Mouse (Mus musculus) regulatory T cell (primary cell): Measurements from ENCODE around the gene Coro1c.

Source experiments
- in situ Hi-C: fragments of 300-600 bp; cut with MboI, MseI; formaldehyde crosslinking; loops from one replicate; pipeline ENCODE4 v1.15.1; 2025; ENCODE audit warnings: high pct_unique_total_duplicates

The Coro1c gene

GRCm38 (mm10) chr5:113858971-113859370 lies 49.6 kb downstream of the Coro1c start:
- in situ Hi-C loops, result no loop called here

- in situ Hi-C loops, result no loop called here
Measured at GRCm38 (mm10) chr5:113858550-113858949, 50.0 kb downstream of the Coro1c start.

GRCm38 (mm10) chr5:113857631-113858030 lies 50.9 kb downstream of the Coro1c start:
- in situ Hi-C loops, result no loop called here

GRCm38 (mm10) chr5:113856631-113857030 lies 51.9 kb downstream of the Coro1c start:
- in situ Hi-C loops, result no loop called here

- in situ Hi-C loops, result no loop called here
Measured at GRCm38 (mm10) chr5:113855696-113856095, 52.9 kb downstream of the Coro1c start.

GRCm38 (mm10) chr5:113855117-113855516 lies 53.4 kb downstream of the Coro1c start:
- in situ Hi-C loops, result no loop called here

- in situ Hi-C loops, result loop anchor here (5.0 kb wide), 1 partner anchor 78 kb away; no protein-coding TSS in a partner anchor
Measured at GRCm38 (mm10) chr5:113854494-113854893, 54.1 kb downstream of the Coro1c start.

- in situ Hi-C loops, result loop anchor here (5.0 kb wide), 1 partner anchor 79 kb away; no protein-coding TSS in a partner anchor
Measured at GRCm38 (mm10) chr5:113853541-113853940, 55.0 kb downstream of the Coro1c start.

GRCm38 (mm10) chr5:113852463-113852862 lies 56.1 kb downstream of the Coro1c start:
- in situ Hi-C loops, result loop anchor here (5.0 kb wide), 1 partner anchor 80 kb away; no protein-coding TSS in a partner anchor

GRCm38 (mm10) chr5:113850680-113851230 lies 57.8 kb downstream of the Coro1c start:
- in situ Hi-C loops, result loop anchor here (5.0 kb wide), 1 partner anchor 82 kb away; no protein-coding TSS in a partner anchor

- in situ Hi-C loops, result no loop called here
Measured at GRCm38 (mm10) chr5:113847636-113848035, 60.9 kb downstream of the Coro1c start.

GRCm38 (mm10) chr5:113846656-113847055 lies 61.9 kb downstream of the Coro1c start:
- in situ Hi-C loops, result no loop called here

GRCm38 (mm10) chr5:113845627-113846026 lies 62.9 kb downstream of the Coro1c start:
- in situ Hi-C loops, result no loop called here

GRCm38 (mm10) chr5:113844721-113845120 lies 63.8 kb downstream of the Coro1c start:
- in situ Hi-C loops, result no loop called here

GRCm38 (mm10) chr5:113844106-113844505 lies 64.5 kb downstream of the Coro1c start:
- in situ Hi-C loops, result no loop called here

- in situ Hi-C loops, result no loop called here
Measured at GRCm38 (mm10) chr5:113842906-113843305, 65.7 kb downstream of the Coro1c start.

GRCm38 (mm10) chr5:113842244-113842643 lies 66.3 kb downstream of the Coro1c start:
- in situ Hi-C loops, result no loop called here

GRCm38 (mm10) chr5:113841243-113842225 lies 67.0 kb downstream of the Coro1c start:
- in situ Hi-C loops, result no loop called here

GRCm38 (mm10) chr5:113840443-113840842 lies 68.1 kb downstream of the Coro1c start:
- in situ Hi-C loops, result no loop called here

- in situ Hi-C loops, result no loop called here
Measured at GRCm38 (mm10) chr5:113836961-113837360, 71.6 kb downstream of the Coro1c start.

- in situ Hi-C loops, result no loop called here
Measured at GRCm38 (mm10) chr5:113833316-113833947, 75.1 kb downstream of the Coro1c start.

GRCm38 (mm10) chr5:113832490-113832901 lies 76.1 kb downstream of the Coro1c start, which contains the start of gene Selplg:
Selplg (minus strand) TSS chr5:113832644.
- in situ Hi-C loops, result no loop called here
